Mouse (Mus musculus): ENCODE results near the gene Vmn2r93. TPM values are rescaled to one million over a fixed set of nuclear protein-coding genes. Genes with fewer than 3 reads are reported as not detected.

Gene Vmn2r93
- 0.02 TPM in 1 of 2 replicates, not detected in the other for polyA plus RNA-seq (2012)

GRCm38 (mm10) chr17:18297799-18298198, at the start of gene Vmn2r93:
TSS of gene Vmn2r93 (plus strand) at chr17:18298099.

DNA sequence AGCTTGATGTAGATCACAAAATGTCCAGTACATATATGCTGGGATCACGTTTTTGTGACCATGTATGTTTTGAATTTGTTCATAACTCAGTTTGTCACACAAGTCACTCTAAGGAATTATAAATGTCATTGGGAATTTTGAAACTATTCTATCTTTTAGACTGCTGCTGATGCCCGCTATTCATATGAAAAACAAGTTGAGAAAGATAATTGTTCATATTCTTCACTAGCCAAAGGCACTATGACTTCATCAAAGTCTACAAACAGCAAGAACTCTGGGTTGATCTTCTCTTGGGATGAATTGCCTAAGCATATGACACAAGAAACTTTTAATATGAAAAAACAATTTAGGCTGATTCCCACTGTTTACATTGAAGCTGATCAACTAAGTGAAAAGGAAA, 20.2 kb upstream of the Vmn2r93 start, which contains the start of gene Vmn2r94:
Vmn2r94 (minus strand) TSS at position 101 of the 400 bp plus-strand sequence.

Other genes starting within 250 kb of the Vmn2r93 start
- not detected in 2 replicates for gene Vmn2r124, start 248.7 kb upstream of the Vmn2r93 start, polyA plus RNA-seq (2012)
- not detected in 2 replicates for gene Vmn2r91, start 213.1 kb upstream of the Vmn2r93 start, polyA plus RNA-seq (2012)
- not detected in 2 replicates for gene Vmn2r92, start 146.2 kb upstream of the Vmn2r93 start, polyA plus RNA-seq (2012)
- not detected in 2 replicates for gene Vmn2r94, start 20.3 kb upstream of the Vmn2r93 start, polyA plus RNA-seq (2012)
- 0.01 TPM in 1 of 2 replicates, not detected in the other for gene Vmn2r95, start 126.0 kb downstream of the Vmn2r93 start, polyA plus RNA-seq (2012)